Mouse (Mus musculus): ENCODE data around the gene Acvr1b.

DNA sequence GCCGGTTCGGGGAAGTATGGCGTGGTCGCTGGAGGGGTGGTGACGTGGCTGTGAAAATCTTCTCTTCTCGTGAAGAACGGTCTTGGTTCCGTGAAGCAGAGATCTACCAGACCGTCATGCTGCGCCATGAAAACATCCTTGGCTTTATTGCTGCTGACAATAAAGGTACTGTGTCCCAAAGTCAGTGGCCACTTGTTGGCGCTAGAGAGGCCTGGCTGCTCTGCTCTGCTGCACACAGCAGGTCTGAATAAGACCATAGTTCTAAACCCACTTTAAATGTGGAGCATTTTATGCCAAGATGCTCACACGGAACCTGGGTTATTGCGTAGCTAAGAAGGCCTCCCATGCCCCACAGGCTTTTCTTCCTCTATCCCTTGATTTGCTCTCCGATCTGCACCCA, 25.0 kb downstream of the Acvr1b start:
- TF ChIP-seq GATA1 (IDR thresholded peaks at IDR 0.05; ENCODE audit: borderline replicate concordance, low read length) (no peak), FLI1 (IDR thresholded peaks at IDR 0.05; ENCODE audit: low read length) (no peak)

All from megakaryocyte, embryonic 14.5 days (primary cell).